Mouse (Mus musculus) 3T3-L1 (cell line): ENCODE measurements around the gene Pif1.
A peak's percentile ranks its signal among the peaks of the same experiment; 100 is the strongest.

Experiments used
- DNase-seq: peaks from one replicate; pipeline ENCODE4 v3.0.0-alpha.2; 2015; ENCODE audit warnings: low read depth, low spot score

The Pif1 gene

GRCm38 (mm10) chr9:65586406-65587269 lies at the start of gene Pif1:
Gene Pif1, plus strand, starts transcription at chr9:65587160.
- DNase-seq, result peak; percentile 92

- DNase-seq, result no peak
Measured at GRCm38 (mm10) chr9:65537901-65538630, 48.9 kb upstream of the Pif1 start.

GRCm38 (mm10) chr9:65539697-65540096 lies 47.3 kb upstream of the Pif1 start:
- DNase-seq, result no peak

GRCm38 (mm10) chr9:65541126-65542068 lies 45.6 kb upstream of the Pif1 start:
- DNase-seq, result peak; percentile 95

- DNase-seq, result peak; percentile 49
Measured at GRCm38 (mm10) chr9:65542111-65542524, 44.8 kb upstream of the Pif1 start.

GRCm38 (mm10) chr9:65545635-65546412 lies 41.1 kb upstream of the Pif1 start:
- peak; percentile 67 for DNase-seq

- peak; percentile 87 for DNase-seq
Measured at GRCm38 (mm10) chr9:65546413-65546695, 40.6 kb upstream of the Pif1 start.

- no peak for DNase-seq
Measured at GRCm38 (mm10) chr9:65547111-65547510, 39.8 kb upstream of the Pif1 start.

- no peak for DNase-seq
Measured at GRCm38 (mm10) chr9:65547844-65548243, 39.1 kb upstream of the Pif1 start.

GRCm38 (mm10) chr9:65548311-65548710 lies 38.6 kb upstream of the Pif1 start:
- DNase-seq, result no peak

- DNase-seq, result peak; percentile 52
Measured at GRCm38 (mm10) chr9:65549139-65549538, 37.8 kb upstream of the Pif1 start.

- DNase-seq, result peak; percentile 74
Measured at GRCm38 (mm10) chr9:65549643-65550042, 37.3 kb upstream of the Pif1 start.

GRCm38 (mm10) chr9:65550079-65550831 lies 36.7 kb upstream of the Pif1 start:
- DNase-seq, result peak; percentile 90

GRCm38 (mm10) chr9:65551035-65551434 lies 35.9 kb upstream of the Pif1 start:
- DNase-seq, result peak; percentile 99

- no peak for DNase-seq
Measured at GRCm38 (mm10) chr9:65552141-65552540, 34.8 kb upstream of the Pif1 start.

- DNase-seq, result no peak
Measured at GRCm38 (mm10) chr9:65552711-65553110, 34.2 kb upstream of the Pif1 start.

- peak; percentile 71 for DNase-seq
Measured at GRCm38 (mm10) chr9:65555001-65555405, 32.0 kb upstream of the Pif1 start.

GRCm38 (mm10) chr9:65555621-65556020 lies 31.3 kb upstream of the Pif1 start:
- DNase-seq, result peak; percentile 54

GRCm38 (mm10) chr9:65556349-65556748 lies 30.6 kb upstream of the Pif1 start:
- no peak for DNase-seq

GRCm38 (mm10) chr9:65556979-65557378 lies 30.0 kb upstream of the Pif1 start:
- no peak for DNase-seq
